Mouse (Mus musculus): ENCODE measurements around the gene Ankdd1b. TPM values are rescaled to one million over a fixed set of nuclear protein-coding genes. Genes with fewer than 3 reads are reported as not detected.

Ankdd1b gene
- polyA plus RNA-seq, 1 experiment from 2014 or later: not detected

GRCm38 (mm10) chr13:96407040-96407439 is 64.0 kb downstream of the Ankdd1b start:
- no peak overlapping the region for H3K27ac ChIP-seq
- H3K4me2 ChIP-seq: no peak overlapping the region
- no peaks in the 10 kb centered on the region for H3K9me3 ChIP-seq (replicated peaks)
- H3K4me1 ChIP-seq (replicated peaks): no peaks in the 10 kb centered on the region
- no peak overlapping the region for H3K4me3 ChIP-seq (replicated peaks)
- DNase-seq (no peak), ATAC-seq (ENCODE audit: low read depth) (no peak)
- no peak overlapping the region for H3K9ac ChIP-seq
- H3K27me3 ChIP-seq: no peaks in the 10 kb centered on the region
- WGBS (ENCODE audit: insufficient replicate concordance): 63% methylated on average over 4 of the region's 4 CpGs
- peaks cover 84% of the 10 kb centered on the region for H3K36me3 ChIP-seq

- no peak overlapping the region for H3K27ac ChIP-seq
- ATAC-seq (ENCODE audit: low read depth) (no peak), DNase-seq (no peak)
- H3K36me3 ChIP-seq: peaks cover 83% of the 10 kb centered on the region
- H3K4me3 ChIP-seq (replicated peaks): no peak overlapping the region
- no peak overlapping the region for H3K9ac ChIP-seq
- no peak overlapping the region for H3K4me2 ChIP-seq
- WGBS (ENCODE audit: insufficient replicate concordance): 82% methylated on average over 2 of the region's 2 CpGs
- no peaks in the 10 kb centered on the region for H3K9me3 ChIP-seq (replicated peaks)
- H3K27me3 ChIP-seq: no peaks in the 10 kb centered on the region
- H3K4me1 ChIP-seq (replicated peaks): no peaks in the 10 kb centered on the region
Observed at GRCm38 (mm10) chr13:96405518-96405917, 65.5 kb downstream of the Ankdd1b start.

GRCm38 (mm10) chr13:96401251-96401650 is 69.7 kb downstream of the Ankdd1b start:
- no peaks in the 10 kb centered on the region for H3K4me1 ChIP-seq (replicated peaks)
- H3K27ac ChIP-seq: no peak overlapping the region
- H3K9ac ChIP-seq: no peak overlapping the region
- H3K4me3 ChIP-seq (replicated peaks): no peak overlapping the region
- H3K36me3 ChIP-seq: peaks cover 91% of the 10 kb centered on the region
- H3K9me3 ChIP-seq (replicated peaks): no peaks in the 10 kb centered on the region
- ATAC-seq (ENCODE audit: low read depth): no peak
- no peaks in the 10 kb centered on the region for H3K27me3 ChIP-seq
- 88% methylated on average over 5 of the region's 5 CpGs for WGBS (ENCODE audit: insufficient replicate concordance)
- H3K4me2 ChIP-seq: no peak overlapping the region
- no peak for DNase-seq

GRCm38 (mm10) chr13:96389301-96389700 is 81.7 kb downstream of the Ankdd1b start:
- Histone ChIP-seq H3K9ac (peak overlapping the region; percentile 79), H3K4me1 (replicated peaks) (peaks cover 16% of the 10 kb centered on the region), H3K9me3 (replicated peaks) (no peaks in the 10 kb centered on the region), H3K4me2 (peak overlapping the region; percentile 74), H3K27me3 (no peaks in the 10 kb centered on the region), H3K36me3 (peaks cover 40% of the 10 kb centered on the region), H3K4me3 (replicated peaks) (peak overlapping the region; percentile 70), H3K27ac (no peak overlapping the region)
- WGBS (ENCODE audit: insufficient replicate concordance): 17% methylated on average over 2 of the region's 2 CpGs
- no peak for ATAC-seq (ENCODE audit: low read depth)
- no peak for DNase-seq

GRCm38 (mm10) chr13:96388042-96388888 is 82.7 kb downstream of the Ankdd1b start, which contains the start of gene Poc5:
TSS of gene Poc5 (plus strand) at chr13:96388294.
- DNase-seq (peak; percentile 99), ATAC-seq (ENCODE audit: low read depth) (peak; percentile 100)
- Histone ChIP-seq H3K9me3 (replicated peaks) (no peaks in the 10 kb centered on the region), H3K4me1 (replicated peaks) (peaks cover 16% of the 10 kb centered on the region), H3K27ac (peak within 1 kb of the TSS; percentile 67), H3K27me3 (no peaks in the 10 kb centered on the region), H3K4me2 (peak within 1 kb of the TSS; percentile 74), H3K36me3 (peaks cover 31% of the 10 kb centered on the region), H3K9ac (peak within 1 kb of the TSS; percentile 79), H3K4me3 (replicated peaks) (peak within 1 kb of the TSS; percentile 70)
- WGBS (ENCODE audit: insufficient replicate concordance): under 1% methylated on average over 44 of the region's 44 CpGs

GRCm38 (mm10) chr13:96377883-96378282 is 93.1 kb downstream of the Ankdd1b start:
- no peaks in the 10 kb centered on the region for H3K4me1 ChIP-seq (replicated peaks)
- H3K27ac ChIP-seq: no peak overlapping the region
- no peaks in the 10 kb centered on the region; the same call in 1 of the 2 replicates for H3K27me3 ChIP-seq
- H3K9ac ChIP-seq: no peak overlapping the region
- DNase-seq: no peak
- ATAC-seq (ENCODE audit: low read depth): no peak
- H3K9me3 ChIP-seq (replicated peaks): no peaks in the 10 kb centered on the region
- no peak overlapping the region for H3K4me2 ChIP-seq
- no peak overlapping the region for H3K4me3 ChIP-seq (replicated peaks)
- H3K36me3 ChIP-seq: no peaks in the 10 kb centered on the region
- 31% methylated on average over 4 of the region's 4 CpGs for WGBS (ENCODE audit: insufficient replicate concordance)

GRCm38 (mm10) chr13:96376871-96377270 is 94.1 kb downstream of the Ankdd1b start:
- Histone ChIP-seq H3K4me2 (no peak overlapping the region), H3K4me3 (replicated peaks) (no peak overlapping the region), H3K36me3 (no peaks in the 10 kb centered on the region), H3K27ac (no peak overlapping the region), H3K9me3 (replicated peaks) (no peaks in the 10 kb centered on the region), H3K9ac (no peak overlapping the region), H3K27me3 (no peaks in the 10 kb centered on the region; the same call in 1 of the 2 replicates), H3K4me1 (replicated peaks) (no peaks in the 10 kb centered on the region)
- ATAC-seq (ENCODE audit: low read depth) (no peak), DNase-seq (no peak)
- 82% methylated on average over 18 of the region's 18 CpGs for WGBS (ENCODE audit: insufficient replicate concordance)

- DNase-seq (no peak), ATAC-seq (ENCODE audit: low read depth) (no peak)
- no peak overlapping the region for H3K27ac ChIP-seq
- no peak overlapping the region for H3K9ac ChIP-seq
- H3K9me3 ChIP-seq (replicated peaks): no peaks in the 10 kb centered on the region
- H3K36me3 ChIP-seq: no peaks in the 10 kb centered on the region
- H3K27me3 ChIP-seq: no peaks in the 10 kb centered on the region; the same call in 1 of the 2 replicates
- no peak overlapping the region for H3K4me3 ChIP-seq (replicated peaks)
- 0% methylated on average over 2 of the region's 2 CpGs for WGBS (ENCODE audit: insufficient replicate concordance)
- no peaks in the 10 kb centered on the region for H3K4me1 ChIP-seq (replicated peaks)
- H3K4me2 ChIP-seq: no peak overlapping the region
Observed at GRCm38 (mm10) chr13:96375519-96375918, 95.5 kb downstream of the Ankdd1b start.

Other genes starting within 250 kb of the Ankdd1b start
- 7.1 and 10.5 TPM in 2 replicates for gene Poc5, start 82.9 kb downstream of the Ankdd1b start, polyA plus RNA-seq (2015; fragmentation: Nextera tagmentation; extraction: Ambion mirVana)
- not detected in 2 replicates for gene Gm17622, start 19.5 kb upstream of the Ankdd1b start, polyA plus RNA-seq (2015; fragmentation: Nextera tagmentation; extraction: Ambion mirVana)
- 3.4 and 4.9 TPM in 2 replicates for gene Polk, start 71.4 kb upstream of the Ankdd1b start, polyA plus RNA-seq (2015; fragmentation: Nextera tagmentation; extraction: Ambion mirVana)
- gene Col4a3bp, start 71.4 kb upstream of the Ankdd1b start, polyA plus RNA-seq (2015; fragmentation: Nextera tagmentation; extraction: Ambion mirVana): 4.3 and 5.6 TPM in 2 replicates
- 61.9 and 84.3 TPM in 2 replicates for gene Hmgcr, start 199.7 kb upstream of the Ankdd1b start, polyA plus RNA-seq (2015; fragmentation: Nextera tagmentation; extraction: Ambion mirVana)

Data from liver, embryonic 13.5 days (tissue).